Mouse (Mus musculus): ENCODE results near the gene Camk1.

Gene Camk1

DNA sequence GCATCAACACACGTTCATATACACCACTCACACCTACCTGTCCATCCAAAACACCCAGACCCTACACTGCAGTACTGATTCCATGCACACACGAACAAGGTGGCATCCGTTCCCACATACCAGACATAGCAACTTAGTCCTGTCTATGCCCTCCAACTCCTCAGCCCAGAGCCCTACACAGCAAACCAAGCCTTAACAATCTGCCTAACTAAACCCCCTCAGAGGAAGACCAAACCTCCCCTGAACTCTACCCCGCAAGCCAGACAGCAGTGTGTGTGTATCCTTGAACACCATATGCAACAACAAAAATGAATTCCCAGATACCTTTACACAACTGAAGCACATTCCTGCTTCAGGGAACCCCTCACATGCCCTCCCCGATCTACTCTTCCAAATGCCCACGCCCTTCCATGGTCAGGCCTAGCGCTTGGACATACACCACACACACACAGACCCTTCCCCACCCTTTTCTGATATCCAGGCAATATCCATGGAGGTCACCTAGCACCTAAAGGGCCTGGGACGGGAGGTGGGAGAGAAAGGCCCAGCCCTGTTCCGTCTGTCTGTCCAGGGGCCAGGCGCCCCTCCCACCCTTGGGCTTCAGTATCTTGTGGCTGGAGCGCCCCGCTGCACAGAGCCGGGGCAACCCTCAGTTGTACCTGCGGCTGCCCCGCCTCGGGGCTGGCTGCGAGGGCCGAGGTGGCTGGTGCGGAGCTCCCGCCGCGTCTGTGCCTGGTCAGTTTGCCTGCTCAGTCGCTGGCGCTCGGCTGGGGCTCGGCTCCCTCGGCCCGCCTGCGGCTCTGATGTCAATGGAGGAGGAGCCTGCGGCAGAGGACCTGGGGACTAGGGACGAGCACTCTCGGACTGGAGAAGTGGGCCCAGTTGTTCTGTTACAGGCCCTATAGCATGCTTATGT, at the start of gene Camk1:
Gene Camk1, minus strand, starts transcription at position 808 of the 916 bp plus-strand sequence.
- peak; percentile 63 for DNase-seq (ENCODE audit: low spot score)

- peak; percentile 29 for DNase-seq (ENCODE audit: low spot score)
Observed at GRCm38 (mm10) chr6:113392387-113393071, 48.7 kb upstream of the Camk1 start.

GRCm38 (mm10) chr6:113392015-113392386, 48.2 kb upstream of the Camk1 start:
- DNase-seq (ENCODE audit: low spot score): no peak

GRCm38 (mm10) chr6:113390715-113391114, 46.9 kb upstream of the Camk1 start:
- no peak for DNase-seq (ENCODE audit: low spot score)

GRCm38 (mm10) chr6:113388960-113389359, 45.2 kb upstream of the Camk1 start, which contains the start of gene Ttll3:
Ttll3 (plus strand) TSS chr6:113389260.
- DNase-seq (ENCODE audit: low spot score): no peak

DNA sequence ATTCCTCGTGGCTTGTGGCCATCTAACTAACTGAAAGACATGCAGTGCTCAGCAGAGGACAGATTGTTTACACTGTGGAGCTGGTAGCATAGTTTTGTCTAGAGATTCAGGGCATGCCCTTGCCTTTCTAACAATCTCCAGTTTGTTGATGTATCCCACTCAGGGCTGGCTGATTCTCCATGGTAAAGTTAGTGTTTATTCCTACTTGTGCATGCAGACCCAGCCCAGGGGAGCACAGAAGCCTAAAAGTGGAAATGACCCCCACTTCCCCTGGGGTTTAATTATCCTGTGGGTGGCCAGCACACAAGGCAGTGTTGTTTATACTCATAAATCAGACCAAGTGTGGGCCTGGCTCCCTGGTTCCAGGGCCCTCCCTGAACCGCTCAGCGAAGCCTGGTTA, 42.2 kb upstream of the Camk1 start:
- DNase-seq (ENCODE audit: low spot score): no peak

GRCm38 (mm10) chr6:113385160-113385714, 41.5 kb upstream of the Camk1 start:
- no peak for DNase-seq (ENCODE audit: low spot score)

DNA sequence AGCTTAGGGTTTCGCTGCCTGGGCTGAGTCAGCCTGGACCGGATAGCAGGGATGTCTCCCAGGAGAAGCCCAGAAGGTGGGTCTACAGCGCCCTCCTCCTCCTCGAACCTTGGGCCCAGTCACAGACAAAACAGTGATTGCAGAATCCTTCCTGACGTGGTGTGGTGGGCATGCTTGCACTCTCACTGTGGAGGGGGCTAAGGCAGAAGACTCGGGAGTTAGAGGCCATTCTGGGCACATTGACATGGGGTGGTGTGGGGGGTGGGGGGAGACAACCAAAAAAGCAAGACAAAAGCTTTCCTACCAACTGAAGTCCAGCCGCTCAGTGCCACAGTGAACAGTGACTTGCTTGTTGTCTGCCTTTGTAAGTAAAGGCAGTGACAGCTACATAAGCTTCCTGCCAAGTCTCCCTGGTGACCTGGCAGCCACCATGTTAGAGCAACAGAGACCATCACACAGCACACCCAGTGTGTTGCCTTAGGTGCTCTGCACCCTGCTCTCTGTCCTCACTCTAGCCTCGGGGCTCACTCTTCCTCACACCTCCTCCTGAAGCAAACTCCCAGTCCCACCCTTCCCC, 40.7 kb upstream of the Camk1 start:
- DNase-seq (ENCODE audit: low spot score): no peak

- no peak for DNase-seq (ENCODE audit: low spot score)
Observed at GRCm38 (mm10) chr6:113380480-113380879, 36.7 kb upstream of the Camk1 start.

- DNase-seq (ENCODE audit: low spot score): no peak
Observed at GRCm38 (mm10) chr6:113379246-113379645, 35.5 kb upstream of the Camk1 start.

- DNase-seq (ENCODE audit: low spot score): peak; percentile 91
Observed at GRCm38 (mm10) chr6:113377496-113378385, 34.0 kb upstream of the Camk1 start, which contains the start of the genes Tada3 and Arpc4. Tada3 (minus strand) TSS chr6:113377883. Arpc4 (plus strand) TSS chr6:113378115.

DNA sequence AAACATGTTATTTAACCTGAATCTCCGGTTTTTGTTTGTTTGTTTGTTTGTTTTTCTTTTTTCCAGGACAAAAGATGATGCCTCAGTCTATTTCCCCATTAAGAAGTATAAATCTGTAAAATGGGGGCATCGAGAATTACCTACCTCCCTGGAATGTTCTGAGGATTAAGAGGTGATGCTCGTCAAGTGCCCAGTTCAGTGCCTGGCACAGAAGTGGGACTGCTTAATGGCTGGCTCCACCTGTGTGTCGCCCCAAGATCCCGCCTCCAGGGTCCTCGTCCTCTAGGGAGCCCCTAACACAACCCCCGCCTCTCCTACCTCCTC, 33.4 kb upstream of the Camk1 start:
- no peak for DNase-seq (ENCODE audit: low spot score)

- no peak for DNase-seq (ENCODE audit: low spot score)
Observed at GRCm38 (mm10) chr6:113373491-113373890, 29.7 kb upstream of the Camk1 start.

- DNase-seq (ENCODE audit: low spot score): no peak
Observed at GRCm38 (mm10) chr6:113370194-113370929, 26.6 kb upstream of the Camk1 start.

DNA sequence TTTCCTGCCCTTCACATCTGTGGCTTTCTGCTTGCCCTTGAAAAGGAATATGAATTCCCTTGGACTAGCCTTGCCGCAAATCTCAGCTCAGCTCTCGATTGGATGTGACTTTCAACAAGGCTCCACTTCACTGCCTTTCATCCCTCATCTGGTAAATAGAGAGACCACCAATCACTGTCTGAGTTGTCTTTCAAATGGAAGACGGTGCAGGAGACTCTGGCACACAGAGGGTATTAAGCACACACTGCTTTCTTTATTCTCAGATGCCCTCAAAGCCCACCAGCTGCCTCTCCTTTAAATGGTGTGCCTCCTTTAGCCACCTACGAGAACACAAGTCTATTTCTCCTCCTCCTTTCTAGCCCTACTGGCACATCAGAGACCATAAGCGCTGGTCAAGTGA, 24.8 kb upstream of the Camk1 start:
- no peak for DNase-seq (ENCODE audit: low spot score)

- no peak for DNase-seq (ENCODE audit: low spot score)
Observed at GRCm38 (mm10) chr6:113368124-113368523, 24.3 kb upstream of the Camk1 start.

- no peak for DNase-seq (ENCODE audit: low spot score)
Observed at GRCm38 (mm10) chr6:113367574-113367973, 23.8 kb upstream of the Camk1 start.

DNA sequence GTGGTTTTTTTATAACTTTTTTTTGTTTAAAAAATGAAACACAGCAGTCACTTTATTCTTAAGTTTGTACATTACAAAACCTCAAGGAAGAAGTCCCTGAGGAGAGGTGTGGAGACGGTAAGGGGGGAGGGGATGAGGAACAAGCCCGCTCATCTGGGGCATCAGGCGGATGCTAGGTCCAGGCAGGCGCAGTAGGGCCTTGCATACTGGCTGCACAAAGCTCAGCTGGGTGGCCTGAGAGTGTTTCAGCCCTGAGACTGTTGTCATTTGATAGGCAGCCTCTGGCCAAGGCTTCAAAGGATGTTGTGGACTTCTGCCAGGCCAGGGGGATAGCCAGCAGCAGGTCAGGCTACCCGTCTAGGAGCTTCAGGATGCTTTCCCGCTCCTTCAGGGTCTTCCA, 22.9 kb upstream of the Camk1 start:
- no peak for DNase-seq (ENCODE audit: low spot score)

DNA sequence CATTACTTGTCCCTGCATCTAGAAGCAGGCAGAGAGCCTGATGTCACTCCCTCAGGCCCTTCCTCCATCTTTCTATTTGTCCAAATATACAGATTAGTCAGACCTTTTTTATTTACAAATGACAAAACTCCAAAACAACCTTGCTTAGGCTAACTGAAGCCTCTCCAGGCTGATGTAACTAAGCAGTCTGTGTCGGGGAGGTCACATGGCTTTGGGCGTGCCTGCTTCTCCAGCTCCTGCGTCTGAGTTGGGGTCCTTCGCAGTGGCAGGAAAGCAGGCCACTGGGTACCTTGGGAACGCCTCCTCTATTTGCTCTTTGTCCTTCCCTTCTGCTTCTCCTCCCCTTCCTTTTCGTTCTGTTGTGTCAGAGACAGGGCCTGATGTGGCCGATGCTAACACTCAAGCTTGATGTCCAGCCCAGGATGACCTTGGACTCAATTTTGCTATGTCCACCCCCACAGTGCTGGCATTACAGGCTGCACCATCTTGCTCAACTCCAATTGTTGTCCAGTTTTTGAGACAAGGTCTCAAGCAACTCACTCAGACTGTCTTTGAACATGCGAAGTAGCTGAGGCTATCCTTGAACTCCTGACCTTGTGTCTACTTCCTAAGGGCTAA, 20.8 kb upstream of the Camk1 start:
- DNase-seq (ENCODE audit: low spot score): no peak

- no peak for DNase-seq (ENCODE audit: low spot score)
Observed at GRCm38 (mm10) chr6:113362241-113362640, 18.5 kb upstream of the Camk1 start.
